Mouse (Mus musculus) thymus, postnatal 36 days (tissue): ENCODE results near the gene Vps13a.

Experiments
- DNase-seq, 2 experiments: peaks; one replicate each; pipeline ENCODE4 v3.0.0; 2022; ENCODE audit warnings: mixed read lengths in 2 of 2

The Vps13a gene

DNA sequence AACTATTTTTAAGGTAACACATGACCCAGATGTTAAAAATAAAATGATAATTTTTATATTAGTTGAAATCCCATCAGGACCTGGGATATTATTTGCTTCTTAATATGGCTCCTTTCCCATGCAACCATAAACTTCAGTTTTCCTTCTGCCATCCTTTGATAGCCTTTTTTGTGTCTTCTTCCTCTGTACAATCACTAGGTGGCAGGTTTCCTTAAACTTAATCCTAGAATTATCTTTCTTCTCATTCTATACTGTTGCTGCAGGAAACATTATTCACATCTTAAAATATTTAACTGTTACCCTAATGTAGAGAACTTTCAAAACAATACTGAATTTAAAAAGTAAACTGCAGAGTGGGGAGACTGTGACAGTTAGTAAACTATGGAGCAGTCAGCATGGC lies 24.9 kb downstream of the Vps13a start:
- no peak for DNase-seq

DNA sequence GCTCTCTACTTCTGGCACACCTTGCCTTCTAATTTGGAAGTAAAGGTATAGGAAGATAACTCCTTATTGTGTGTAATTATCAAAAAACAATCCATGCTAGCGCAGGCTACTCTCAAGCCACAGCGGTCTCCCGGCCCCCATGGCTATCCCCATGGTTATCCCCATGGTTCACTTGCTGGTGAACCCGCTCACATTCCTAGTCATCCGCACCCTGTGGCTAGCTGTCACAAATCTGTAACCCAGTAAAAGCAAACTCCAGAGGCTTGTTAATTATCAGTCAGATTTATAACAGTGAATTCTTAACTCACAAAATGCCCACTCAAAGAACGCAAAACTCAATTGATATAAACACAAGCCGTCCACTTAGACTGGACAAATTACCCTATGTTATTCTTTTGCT lies 25.5 kb downstream of the Vps13a start:
- DNase-seq, result no peak

DNA sequence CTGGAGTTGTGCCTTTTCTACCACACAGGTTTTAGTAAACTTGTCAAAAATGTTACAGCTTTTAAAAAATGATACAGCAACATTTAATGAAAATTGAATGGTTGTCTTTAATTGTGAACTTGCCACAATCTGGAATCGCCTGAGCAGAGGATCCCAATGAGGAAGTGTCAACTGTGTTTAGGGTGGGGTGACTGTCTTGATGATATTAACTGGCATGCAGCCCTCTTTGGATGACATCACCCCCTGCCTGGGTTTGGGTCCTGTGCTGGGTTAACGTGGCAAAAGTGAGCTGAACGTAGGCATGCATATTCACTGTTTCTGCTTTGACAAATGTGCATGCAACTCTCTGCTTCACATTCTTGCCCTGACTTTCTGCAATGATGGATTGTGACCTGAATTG lies 27.6 kb downstream of the Vps13a start:
- no peak for DNase-seq

DNA sequence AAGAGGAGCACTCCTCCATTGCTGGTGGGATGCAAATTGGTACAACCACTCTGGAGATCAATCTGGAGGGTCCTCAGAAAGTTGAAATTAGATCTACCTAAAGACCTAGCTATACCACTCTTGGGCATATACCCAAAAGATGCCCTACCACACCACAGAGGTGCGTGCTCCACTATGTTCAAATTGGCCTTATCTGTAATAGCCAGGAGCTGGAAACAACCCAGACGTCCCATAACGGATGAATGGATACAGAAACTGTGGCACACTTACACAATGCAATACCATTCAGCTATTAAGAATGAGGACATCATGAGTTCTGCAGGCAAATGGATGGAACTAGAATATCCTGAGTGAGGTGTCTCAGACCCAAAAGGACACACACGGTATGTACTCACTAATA lies 43.9 kb downstream of the Vps13a start:
- DNase-seq, result no peak

DNA sequence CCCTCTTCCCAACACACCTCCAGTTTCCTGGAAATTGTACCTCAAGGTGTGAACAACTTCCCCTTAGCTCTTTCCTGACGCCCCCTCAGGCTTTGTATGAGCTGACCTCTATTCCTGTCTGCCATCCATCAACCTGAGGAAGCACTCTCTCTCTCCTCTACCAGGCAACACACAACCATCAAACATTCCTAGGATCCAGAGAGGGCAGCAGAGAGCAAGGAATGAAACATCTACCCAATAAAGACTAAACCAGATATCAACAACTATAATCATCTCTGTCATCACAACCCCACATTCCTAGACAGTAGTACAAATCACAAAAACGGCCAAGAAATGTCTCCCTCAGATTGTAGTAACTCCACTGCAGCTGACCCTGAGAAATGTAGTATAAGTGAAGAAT lies 52.0 kb downstream of the Vps13a start:
- DNase-seq, result no peak

DNA sequence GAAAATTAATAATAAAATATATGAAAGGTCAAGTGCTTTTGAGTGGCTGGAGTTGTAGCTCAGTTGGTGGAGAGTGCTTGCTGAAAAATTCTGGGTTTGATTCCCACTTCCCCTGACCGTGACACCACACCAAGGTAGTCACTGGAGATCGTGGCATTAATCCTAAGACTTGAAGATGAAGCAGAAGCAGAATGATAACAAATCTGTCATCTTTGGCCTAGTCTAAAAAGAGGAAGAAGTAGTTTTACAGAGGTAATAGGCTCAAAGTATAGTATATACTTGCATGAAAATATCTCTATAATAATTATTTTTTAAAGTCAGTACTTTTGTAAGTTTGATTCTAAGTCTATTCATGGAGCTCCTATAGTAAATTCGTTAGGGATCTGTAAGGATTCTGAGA lies 65.5 kb downstream of the Vps13a start:
- no peak for DNase-seq

DNA sequence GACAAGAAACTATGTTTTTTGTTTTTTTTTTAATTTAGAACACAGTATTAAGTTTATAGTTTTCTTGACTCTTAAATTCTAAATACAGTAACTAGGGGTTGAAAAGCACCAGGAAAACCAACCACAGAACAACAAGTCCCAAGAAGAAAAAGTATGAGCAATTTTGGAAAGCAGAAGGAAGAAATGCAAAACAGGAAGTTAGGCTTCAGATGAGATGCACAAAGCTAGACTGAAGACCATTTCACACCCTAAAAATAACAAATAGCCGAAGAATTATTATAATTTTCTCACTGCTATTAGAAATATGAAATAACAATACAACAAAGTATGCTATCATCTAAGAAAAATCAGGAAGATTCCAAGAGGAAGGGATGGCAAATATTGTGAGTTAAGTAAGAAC lies 78.9 kb downstream of the Vps13a start:
- no peak for DNase-seq

DNA sequence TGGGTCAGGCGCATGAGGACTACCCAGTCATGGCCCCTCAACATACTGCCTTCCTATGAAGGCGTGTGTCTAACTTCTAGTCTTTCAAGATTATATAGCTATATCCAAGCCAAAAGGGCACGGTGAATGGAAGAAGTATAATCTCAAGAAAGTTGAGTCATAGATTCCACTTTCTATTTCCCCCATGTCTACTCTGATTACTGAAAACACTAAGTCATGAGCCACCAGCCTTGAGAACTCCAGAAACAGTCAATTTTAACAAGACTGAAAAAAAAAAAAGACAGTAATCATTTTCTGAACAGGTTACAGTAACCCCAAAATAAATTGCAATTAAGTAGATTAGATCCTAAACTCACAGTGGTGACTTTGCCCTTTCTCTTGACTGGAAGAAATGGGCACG lies 95.8 kb downstream of the Vps13a start:
- no peak for DNase-seq

DNA sequence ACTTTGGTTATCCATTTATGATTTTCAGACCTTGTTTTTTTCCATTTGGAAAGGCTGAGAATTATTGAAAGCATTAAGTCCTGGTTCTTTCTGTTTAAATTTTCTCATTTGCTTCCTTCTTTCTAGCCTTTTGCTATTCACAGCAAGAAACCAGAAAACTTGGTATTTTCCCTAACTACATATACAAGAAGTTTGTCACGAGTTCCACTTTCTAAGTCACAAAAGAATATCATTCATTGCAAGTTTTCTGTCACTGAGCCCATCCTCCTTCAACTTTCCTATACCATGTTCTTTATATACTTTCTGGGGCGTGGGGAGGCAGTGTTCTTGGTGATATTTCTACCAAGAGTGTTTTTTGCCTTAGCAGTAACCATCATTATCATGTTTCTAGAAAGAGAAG lies 96.5 kb downstream of the Vps13a start:
- DNase-seq, result no peak

DNA sequence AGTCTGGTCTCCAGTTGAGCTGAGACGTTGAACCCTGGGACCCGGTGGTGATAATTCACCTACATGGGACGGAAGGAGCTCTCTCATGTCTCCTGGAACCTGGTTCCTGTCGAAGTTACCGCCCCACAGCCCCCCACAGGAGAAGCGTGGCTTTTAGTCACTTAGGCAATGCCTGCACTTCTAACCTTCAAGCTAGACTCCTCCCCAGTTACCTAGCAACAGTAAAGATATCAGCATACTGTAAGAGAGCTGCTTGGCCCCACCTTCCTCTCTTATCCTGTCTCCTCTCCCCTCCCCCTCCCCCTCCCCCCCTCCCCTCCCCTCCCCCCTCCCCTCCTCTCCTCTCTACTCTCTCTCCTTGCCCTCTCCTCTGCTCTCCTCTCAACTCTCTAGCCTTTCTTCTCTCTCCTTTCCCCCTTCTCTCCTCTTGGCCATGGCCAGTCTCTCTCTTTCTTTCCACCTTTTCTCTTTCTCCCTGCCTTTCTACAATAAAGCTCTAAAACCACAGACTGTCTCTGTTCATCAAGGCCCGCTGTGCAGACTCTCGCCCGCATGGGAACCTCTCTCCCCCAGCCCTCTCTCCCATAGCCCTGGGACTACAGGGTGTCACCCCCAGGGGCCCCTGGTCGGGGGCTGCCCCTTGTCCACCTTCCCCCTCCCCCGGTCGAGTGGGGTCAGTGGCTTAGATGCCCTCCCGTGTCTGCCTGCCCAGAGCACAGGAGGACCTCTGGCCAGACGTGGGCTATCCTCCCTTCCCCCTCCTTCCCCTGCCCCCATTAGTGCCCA lies 154.9 kb downstream of the Vps13a start:
- peak in 1 of 2 experiments; percentile 17 for DNase-seq

DNA sequence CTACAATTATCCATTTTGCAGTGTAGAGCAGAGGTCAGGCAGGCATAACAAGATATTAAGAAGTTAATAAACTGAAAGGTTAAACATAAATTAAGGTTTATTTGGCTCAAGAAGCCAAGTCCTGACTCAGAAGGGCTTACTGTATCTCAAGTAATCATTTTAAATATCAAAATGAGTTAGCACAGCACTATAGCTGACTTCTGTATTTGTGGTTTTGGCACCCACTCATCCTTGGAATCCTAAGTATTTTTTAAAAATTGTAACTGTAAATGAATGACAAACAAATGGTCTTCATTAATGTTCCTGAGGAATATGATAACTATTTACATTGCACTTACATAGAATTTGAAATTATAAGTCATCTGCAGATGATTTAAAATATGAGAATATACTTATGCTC lies 155.7 kb downstream of the Vps13a start:
- no peak for DNase-seq

DNA sequence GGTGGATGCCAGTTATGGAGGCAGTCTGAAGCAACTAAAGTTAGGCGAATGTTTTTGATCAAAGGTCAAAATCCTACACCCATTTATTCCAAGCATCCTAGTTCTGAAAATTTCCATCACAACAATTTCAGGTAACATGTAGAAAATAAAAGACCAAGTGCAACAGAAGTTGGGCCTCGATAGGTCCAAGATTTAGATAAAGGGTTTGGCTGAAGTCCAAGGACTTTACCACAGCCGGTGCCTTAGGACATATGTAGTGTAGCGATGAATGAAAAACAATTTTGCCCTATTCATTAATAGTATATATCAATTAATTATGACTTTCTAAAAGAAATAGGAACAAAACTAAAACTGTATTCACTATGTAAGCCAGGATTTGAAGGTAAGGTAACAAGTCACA lies 157.6 kb downstream of the Vps13a start:
- no peak for DNase-seq

DNA sequence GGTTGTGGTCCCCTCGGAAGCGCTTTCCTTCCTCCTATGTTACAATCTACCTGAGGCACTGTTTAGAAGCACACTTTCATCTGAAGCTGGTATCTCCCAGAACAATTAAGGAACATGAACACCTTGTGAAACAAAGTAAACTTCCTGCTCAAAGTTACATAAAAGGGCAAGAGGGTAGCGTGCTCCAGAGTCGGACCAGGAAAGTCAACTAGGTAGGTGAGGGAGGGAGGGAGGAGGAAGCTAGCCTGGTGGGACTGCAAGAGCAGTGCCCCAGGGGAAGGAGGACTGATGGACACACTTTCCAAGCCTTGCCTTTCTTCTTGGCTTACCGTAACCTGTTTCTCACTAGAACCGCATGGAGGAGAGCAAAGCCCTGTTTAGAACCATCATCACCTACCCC lies 173.1 kb downstream of the Vps13a start:
- no peak for DNase-seq

DNA sequence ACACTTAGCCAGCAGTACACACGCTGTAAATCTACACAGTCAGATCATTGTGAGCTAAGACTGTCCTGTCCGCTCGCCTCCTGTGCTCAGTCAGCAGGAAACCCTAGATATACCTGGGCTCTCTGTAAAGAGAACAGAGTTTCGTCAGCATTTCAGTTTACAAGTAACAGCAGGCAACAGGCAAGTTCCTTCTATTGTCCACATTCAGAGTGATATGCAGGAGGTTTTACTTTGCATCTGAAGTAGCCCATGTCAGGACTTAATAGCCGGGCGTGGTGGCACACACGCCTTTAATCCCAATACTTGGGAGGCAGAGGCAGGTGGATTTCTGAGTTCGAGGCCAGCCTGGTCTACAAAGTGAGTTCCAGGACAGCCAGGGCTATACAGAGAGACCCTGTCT lies 178.7 kb downstream of the Vps13a start:
- DNase-seq, result no peak

DNA sequence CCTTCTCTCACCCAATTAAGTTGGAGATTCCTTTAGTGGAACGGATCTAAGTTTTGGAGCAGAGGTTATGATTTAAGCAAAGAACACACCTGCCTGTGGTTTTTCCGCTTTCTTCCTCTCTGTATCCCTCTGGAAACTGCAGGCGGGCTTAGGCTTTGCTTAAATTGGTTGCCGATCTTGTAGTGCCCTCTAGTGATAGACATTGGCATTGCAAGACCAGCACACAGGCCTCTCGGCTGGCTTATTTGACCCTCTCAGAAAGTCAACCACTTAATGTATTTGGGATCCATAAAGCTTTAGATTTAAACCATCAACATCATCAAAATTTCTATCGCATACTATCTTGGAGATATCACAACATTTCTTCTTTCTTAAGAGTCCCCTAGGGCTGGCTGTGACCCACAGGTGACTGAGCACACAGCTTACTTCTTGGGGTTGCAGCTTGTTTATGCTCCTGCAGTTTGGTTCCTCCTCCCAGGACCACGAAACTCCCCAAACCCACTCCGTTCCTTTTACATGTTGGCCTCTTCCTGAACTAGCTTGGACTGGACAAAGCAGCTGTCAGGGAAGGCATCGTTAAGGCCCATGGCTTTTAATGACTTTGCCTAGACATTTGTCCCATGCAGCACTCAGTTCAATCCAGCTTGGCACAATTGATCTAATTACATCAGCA lies 181.3 kb downstream of the Vps13a start:
- peak in 1 of 2 experiments; percentile 28 for DNase-seq

DNA sequence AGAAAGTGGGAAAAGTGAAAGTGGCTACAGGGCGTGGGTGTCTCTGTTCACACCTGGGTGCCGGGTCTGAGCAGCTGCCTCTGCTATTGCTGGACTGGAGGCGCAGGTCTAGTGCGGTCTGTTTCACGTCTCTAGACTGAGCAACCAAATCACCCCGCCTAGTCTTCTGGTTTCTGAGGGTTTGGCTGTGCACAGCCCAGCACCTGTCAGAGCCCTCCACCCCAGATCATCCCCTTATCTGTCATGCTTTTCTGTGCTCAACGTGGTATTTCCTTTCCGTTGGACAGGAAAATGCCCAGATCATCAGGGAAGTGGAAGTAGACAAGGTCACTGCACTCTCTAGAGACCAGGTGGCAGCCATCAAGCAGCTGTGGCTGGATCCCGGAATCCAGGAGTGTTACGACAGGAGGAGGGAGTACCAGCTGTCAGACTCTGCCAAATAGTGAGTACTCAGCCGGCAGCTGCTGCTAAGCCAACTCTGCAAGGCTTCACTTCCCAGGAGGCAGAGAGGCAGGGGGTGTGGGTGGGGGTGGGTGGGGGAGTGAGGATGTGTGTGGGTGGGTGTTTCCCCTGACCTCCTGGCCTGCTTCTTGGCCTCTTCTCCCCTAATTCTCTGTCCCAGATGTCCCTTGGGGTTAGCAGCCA lies 182.0 kb downstream of the Vps13a start:
- DNase-seq, result no peak

DNA sequence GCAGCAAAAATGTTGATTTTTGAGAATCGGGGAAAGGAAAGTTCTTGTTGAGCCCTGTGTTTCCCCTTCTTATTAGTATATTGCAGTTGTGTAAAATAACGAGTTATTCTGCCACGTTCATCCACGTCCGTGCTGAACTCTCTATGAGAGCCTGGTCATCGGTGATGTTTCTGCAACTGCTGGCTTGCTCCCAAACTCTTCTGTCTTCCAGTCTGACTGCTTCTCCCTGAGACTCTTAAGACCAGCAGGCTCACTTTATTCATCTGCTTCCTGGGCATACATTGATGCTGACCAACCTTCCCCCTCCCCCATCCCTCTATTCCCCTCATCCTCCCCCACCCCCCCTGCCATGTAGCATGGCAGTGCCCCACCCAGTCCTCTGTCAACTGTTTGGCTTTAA lies 183.5 kb downstream of the Vps13a start:
- DNase-seq, result no peak

DNA sequence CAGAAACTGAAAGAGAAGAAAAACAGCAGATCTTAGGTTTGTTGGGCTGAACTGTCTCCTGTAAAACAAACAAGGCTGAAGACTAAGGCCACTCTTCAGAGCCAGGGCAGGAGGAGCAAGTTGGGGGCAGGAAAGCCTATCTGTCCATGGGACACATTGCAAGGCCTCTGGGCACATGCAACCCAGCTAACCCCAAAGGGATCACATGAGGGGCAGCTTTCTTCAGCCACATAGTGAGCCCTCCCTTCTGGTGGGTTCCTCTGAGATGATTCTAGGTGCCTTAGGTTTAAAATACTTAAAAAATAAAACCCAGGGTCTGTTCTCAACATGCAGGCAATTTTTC lies 186.8 kb downstream of the Vps13a start:
- DNase-seq, result no peak

DNA sequence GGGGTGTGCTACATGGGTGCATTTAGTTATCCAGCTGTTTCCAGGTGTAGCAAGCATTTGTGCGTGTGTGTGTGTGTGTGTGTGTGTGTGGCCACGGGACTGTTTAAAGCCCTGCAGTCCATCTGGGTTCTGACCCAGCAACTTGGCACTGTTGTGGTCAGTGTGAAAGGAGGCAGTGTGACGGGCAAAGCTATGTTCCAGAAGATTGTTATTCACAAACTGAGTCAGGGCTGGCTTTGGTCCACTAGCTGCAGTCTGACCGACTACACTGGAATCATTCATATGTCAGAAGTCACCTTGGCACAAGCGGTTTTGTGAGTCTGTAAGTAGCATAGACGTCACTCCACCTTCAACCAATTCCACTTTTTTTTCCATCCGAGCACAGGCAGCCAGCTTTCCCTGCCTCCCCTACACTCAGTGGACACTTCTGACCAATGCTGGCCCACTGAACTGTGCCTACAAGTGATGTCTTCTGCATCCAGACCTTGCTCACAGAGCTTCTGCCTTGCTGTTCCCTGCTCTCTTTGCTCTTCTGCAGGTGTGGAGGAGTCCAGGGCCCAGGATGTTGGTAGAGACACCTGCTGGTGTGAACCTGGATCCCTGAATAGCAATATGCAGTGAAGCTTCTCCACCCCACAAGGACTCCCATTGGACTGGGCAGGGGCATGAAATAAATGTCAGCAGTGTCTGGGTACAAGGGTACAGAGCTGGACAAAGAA lies 187.3 kb downstream of the Vps13a start:
- DNase-seq, result no peak

DNA sequence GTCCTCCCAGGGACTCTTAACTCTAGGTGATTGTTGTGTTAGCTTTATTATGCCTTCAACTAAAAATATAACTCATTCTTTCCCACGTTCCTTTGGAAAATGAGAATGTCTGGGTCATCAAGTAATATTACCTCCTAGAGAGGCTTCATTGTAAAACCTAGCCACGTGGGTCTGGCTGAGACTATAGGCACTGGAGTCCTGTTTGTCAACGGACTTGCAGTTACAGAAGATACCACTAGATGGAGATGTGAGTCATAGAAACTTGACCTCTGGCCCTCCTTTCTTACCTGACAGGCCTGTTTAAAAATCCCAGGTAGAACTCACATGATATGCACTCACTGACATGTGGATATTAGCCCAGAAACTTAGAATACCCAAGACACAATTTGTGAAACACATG lies 195.4 kb downstream of the Vps13a start:
- no peak for DNase-seq

DNA sequence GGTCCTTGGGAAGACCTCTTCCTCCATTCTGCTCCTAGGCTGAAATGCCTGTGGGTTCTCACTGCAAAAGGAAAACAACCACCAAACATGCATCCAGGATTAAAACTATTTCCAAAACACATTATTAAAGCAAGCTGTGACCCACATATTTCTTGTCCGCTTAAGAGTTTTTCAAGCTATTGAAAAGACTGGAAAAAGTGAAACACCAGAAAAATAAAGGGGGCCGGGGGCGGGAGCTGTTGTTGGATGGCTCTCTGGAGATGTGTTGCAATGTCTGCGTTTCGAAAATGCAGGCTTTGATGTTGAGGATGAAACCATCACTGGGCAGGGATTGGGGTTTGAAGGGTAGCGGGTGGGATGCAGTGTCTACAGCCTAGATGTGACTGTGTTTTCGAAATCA lies 196.2 kb downstream of the Vps13a start:
- no peak for DNase-seq

DNA sequence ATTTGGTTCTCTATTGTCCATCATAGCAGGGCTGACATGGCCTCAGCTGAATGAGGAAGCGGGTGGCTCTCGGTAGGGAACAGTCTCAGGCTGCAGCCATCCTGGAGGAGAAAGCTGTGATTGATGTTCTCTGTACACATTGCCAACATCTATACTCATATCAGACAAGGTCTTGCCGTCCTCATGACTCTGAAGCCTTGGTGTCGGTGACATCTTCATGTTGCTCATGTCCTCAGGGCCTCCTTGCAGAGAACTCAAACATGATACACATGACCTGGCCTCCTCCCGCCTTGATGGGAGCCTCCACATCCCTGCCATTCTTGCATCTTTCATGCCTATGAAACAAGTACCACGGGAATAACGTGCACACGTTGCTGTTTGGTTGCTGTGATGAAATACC lies 200.2 kb downstream of the Vps13a start:
- no peak for DNase-seq

DNA sequence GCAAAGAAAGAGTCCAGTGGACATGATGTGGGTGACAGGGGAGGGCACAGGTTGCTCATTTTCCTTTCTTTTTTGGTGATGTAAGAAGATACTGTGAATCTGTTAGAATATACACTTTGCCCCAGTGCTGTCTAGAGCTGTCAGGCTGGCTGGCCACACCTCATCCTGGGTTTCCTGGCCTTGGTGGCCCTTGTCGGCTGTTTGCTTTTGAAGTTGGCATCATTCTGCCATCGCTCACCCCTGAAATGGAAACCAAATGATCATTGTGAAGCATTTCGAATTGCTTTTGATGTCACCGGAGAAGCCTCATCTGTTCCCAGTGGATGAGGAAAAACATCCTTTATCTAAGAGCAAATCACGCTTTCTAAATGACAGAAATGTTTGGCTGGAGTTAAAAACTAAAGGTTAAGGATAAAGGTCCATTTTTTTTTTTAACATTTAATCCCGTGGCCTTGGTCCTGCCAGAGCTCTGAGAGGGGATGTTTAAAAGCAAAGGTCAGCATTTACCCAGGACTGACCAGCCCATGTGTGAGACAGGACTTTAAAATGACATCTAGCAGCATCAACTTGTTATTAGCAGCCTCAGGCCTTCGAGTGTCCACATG lies 201.0 kb downstream of the Vps13a start:
- DNase-seq, result no peak
